Mouse (Mus musculus): Measurements from ENCODE around the gene Aass. TPM values are rescaled to one million over a fixed set of nuclear protein-coding genes. Genes with fewer than 3 reads are reported as not detected.
A peak's percentile ranks its signal among the peaks of the same experiment; 100 is the strongest.
"Not testable (repeated sequence)": the region's sequence is repeated elsewhere in the genome, so short reads cannot be mapped to it uniquely, and the experiment has no call there.

Gene Aass
- polyA plus RNA-seq, 1 experiment from 2014 or later = 0.17 TPM

- Histone ChIP-seq H3K9ac (no peak overlapping the region), H3K4me1 (replicated peaks) (no peaks in the 10 kb centered on the region), H3K4me2 (no peak overlapping the region), H3K27me3 (no peaks in the 10 kb centered on the region), H3K36me3 (no peaks in the 10 kb centered on the region), H3K9me3 (no peaks in the 10 kb centered on the region), H3K27ac (replicated peaks) (no peak overlapping the region), H3K4me3 (no peak overlapping the region)
- WGBS = 79% methylated on average over 6 of the region's 6 CpGs
- no peak for ATAC-seq (ENCODE audit: low read depth)
Observed at GRCm38 (mm10) chr6:23114781-23115180, 18.0 kb downstream of the Aass start.

GRCm38 (mm10) chr6:23107069-23107468 is 25.7 kb downstream of the Aass start:
- Histone ChIP-seq H3K4me2 (no peak overlapping the region), H3K27me3 (no peaks in the 10 kb centered on the region), H3K27ac (replicated peaks) (no peak overlapping the region), H3K4me3 (no peak overlapping the region), H3K9ac (no peak overlapping the region), H3K9me3 (no peaks in the 10 kb centered on the region), H3K4me1 (replicated peaks) (no peaks in the 10 kb centered on the region), H3K36me3 (no peaks in the 10 kb centered on the region)
- ATAC-seq (ENCODE audit: low read depth) = no peak
- WGBS = 92% methylated on average over 4 of the region's 4 CpGs

- H3K4me3 ChIP-seq = no peak overlapping the region
- no peaks in the 10 kb centered on the region for H3K9me3 ChIP-seq
- no peak overlapping the region for H3K9ac ChIP-seq
- H3K36me3 ChIP-seq = no peaks in the 10 kb centered on the region
- no peak overlapping the region for H3K4me2 ChIP-seq
- no peak overlapping the region for H3K27ac ChIP-seq (replicated peaks)
- 71% methylated on average over 4 of the region's 4 CpGs for WGBS
- H3K4me1 ChIP-seq (replicated peaks) = no peaks in the 10 kb centered on the region
- no peaks in the 10 kb centered on the region for H3K27me3 ChIP-seq
- no peak for ATAC-seq (ENCODE audit: low read depth)
Observed at GRCm38 (mm10) chr6:23106373-23106772, 26.4 kb downstream of the Aass start.

DNA sequence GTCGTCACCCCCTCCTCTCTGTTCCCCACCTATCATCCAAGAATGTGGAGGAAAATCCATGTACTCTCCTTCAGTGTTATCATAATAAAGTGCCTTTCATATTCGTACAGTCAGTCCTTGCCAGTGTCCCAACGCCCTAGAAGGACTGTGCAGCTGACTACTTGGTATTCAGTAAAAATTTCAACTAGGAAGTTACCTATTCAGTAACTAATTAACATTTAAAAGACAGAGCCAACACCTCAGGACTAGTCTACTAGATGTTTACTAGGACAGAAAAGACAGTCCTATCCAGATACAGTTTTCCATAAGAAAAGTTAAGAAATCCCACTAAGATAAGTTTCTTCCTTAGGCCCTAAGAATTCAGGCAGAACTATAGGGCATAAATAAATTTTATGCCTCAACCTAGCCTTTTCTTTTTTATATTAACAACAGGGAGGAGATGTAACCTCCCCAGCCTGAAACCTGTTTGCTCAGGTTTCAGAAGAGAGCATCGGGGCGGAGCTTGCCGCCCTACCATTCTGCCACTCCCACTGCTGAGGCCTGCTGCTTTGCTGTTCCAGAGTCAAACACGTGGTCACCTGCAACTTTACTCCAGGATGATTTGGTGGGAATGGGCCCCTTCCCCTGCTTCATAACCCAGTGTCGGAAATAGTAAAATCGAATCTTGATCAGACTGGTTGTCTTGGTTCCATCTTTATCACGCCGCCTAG is 42.3 kb downstream of the Aass start:
- not testable (repeated sequence) for H3K27ac ChIP-seq (replicated peaks); H3K36me3 ChIP-seq; H3K9me3 ChIP-seq; H3K4me1 ChIP-seq (replicated peaks); ATAC-seq (ENCODE audit: low read depth); H3K9ac ChIP-seq; H3K27me3 ChIP-seq; H3K4me2 ChIP-seq; H3K4me3 ChIP-seq
- 91% methylated on average over 11 of the region's 11 CpGs for WGBS

DNA sequence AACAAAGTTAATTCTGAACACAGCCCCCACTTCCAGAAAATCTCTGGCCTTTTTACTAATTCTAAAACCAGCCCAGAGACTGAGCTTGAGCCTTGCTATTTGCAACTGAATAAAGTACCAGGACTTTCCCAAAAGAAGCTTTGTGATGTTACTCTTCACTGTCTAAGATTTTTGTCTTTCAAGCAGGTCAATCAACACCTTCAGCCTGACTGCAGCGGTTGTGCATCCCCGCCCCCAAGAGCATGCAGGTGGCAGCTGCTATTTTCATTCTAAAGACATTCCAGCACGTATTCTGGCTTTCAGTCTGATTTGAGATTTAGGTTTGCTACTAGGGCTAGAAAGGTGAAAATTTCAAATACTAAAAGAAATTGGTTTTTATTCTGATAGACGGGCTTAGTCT is 43.5 kb downstream of the Aass start:
- not testable (repeated sequence) for ATAC-seq (ENCODE audit: low read depth); H3K4me2 ChIP-seq; H3K9me3 ChIP-seq; H3K36me3 ChIP-seq; H3K4me3 ChIP-seq; H3K27me3 ChIP-seq; H3K27ac ChIP-seq (replicated peaks); H3K9ac ChIP-seq; H3K4me1 ChIP-seq (replicated peaks)
- WGBS = 78% methylated on average over 4 of the region's 4 CpGs

- Histone ChIP-seq H3K4me1 (replicated peaks) (no peaks in the 10 kb centered on the region), H3K9ac (no peak overlapping the region), H3K27ac (replicated peaks) (no peak overlapping the region), H3K4me2 (no peak overlapping the region), H3K9me3 (peaks cover 7% of the 10 kb centered on the region; the same call in 1 of the 2 replicates), H3K36me3 (no peaks in the 10 kb centered on the region), H3K4me3 (no peak overlapping the region), H3K27me3 (no peaks in the 10 kb centered on the region)
- 90% methylated on average over 5 of the region's 5 CpGs for WGBS
- no peak for ATAC-seq (ENCODE audit: low read depth)
Observed at GRCm38 (mm10) chr6:23084587-23085421, 48.0 kb downstream of the Aass start.

- 66% methylated on average over 3 of the region's 3 CpGs for WGBS
- no peak overlapping the region for H3K27ac ChIP-seq (replicated peaks)
- no peak overlapping the region for H3K4me2 ChIP-seq
- no peak overlapping the region for H3K4me3 ChIP-seq
- H3K9ac ChIP-seq = no peak overlapping the region
- no peaks in the 10 kb centered on the region for H3K27me3 ChIP-seq
- no peaks in the 10 kb centered on the region for H3K36me3 ChIP-seq
- no peaks in the 10 kb centered on the region for H3K9me3 ChIP-seq
- ATAC-seq (ENCODE audit: low read depth) = no peak
- H3K4me1 ChIP-seq (replicated peaks) = no peaks in the 10 kb centered on the region
Observed at GRCm38 (mm10) chr6:23079991-23080680, 52.6 kb downstream of the Aass start.

- H3K4me2 ChIP-seq = no peak overlapping the region
- no peak overlapping the region for H3K4me3 ChIP-seq
- WGBS = 6% methylated on average over 2 of the region's 2 CpGs
- no peak for ATAC-seq (ENCODE audit: low read depth)
- H3K9ac ChIP-seq = no peak overlapping the region
- H3K27me3 ChIP-seq = no peaks in the 10 kb centered on the region
- no peaks in the 10 kb centered on the region for H3K9me3 ChIP-seq
- H3K4me1 ChIP-seq (replicated peaks) = no peaks in the 10 kb centered on the region
- no peaks in the 10 kb centered on the region for H3K36me3 ChIP-seq
- H3K27ac ChIP-seq (replicated peaks) = no peak overlapping the region
Observed at GRCm38 (mm10) chr6:23078273-23078672, 54.5 kb downstream of the Aass start.

- Histone ChIP-seq H3K36me3 (no peaks in the 10 kb centered on the region), H3K27ac (replicated peaks) (no peak overlapping the region)
- 44% methylated on average over 2 of the region's 2 CpGs for WGBS
Observed at GRCm38 (mm10) chr6:23076060-23076459, 56.7 kb downstream of the Aass start.

GRCm38 (mm10) chr6:23055734-23056133 is 77.1 kb downstream of the Aass start:
- Histone ChIP-seq H3K36me3 (peaks cover 24% of the 10 kb centered on the region), H3K27ac (replicated peaks) (no peak overlapping the region), H3K9me3 (no peaks in the 10 kb centered on the region), H3K4me2 (no peak overlapping the region), H3K4me3 (no peak overlapping the region), H3K27me3 (no peaks in the 10 kb centered on the region), H3K9ac (no peak overlapping the region), H3K4me1 (replicated peaks) (no peaks in the 10 kb centered on the region)
- WGBS = 92% methylated on average over 5 of the region's 5 CpGs
- no peak for ATAC-seq (ENCODE audit: low read depth)

More at GRCm38 (mm10) chr6:23076060-23076459, 56.7 kb downstream of the Aass start:
- no peak overlapping the region for H3K4me2 ChIP-seq
- H3K9me3 ChIP-seq = no peaks in the 10 kb centered on the region
- no peaks in the 10 kb centered on the region for H3K4me1 ChIP-seq (replicated peaks)
- no peak for ATAC-seq (ENCODE audit: low read depth)
- no peaks in the 10 kb centered on the region for H3K27me3 ChIP-seq
- H3K4me3 ChIP-seq = no peak overlapping the region
- no peak overlapping the region for H3K9ac ChIP-seq

DNA sequence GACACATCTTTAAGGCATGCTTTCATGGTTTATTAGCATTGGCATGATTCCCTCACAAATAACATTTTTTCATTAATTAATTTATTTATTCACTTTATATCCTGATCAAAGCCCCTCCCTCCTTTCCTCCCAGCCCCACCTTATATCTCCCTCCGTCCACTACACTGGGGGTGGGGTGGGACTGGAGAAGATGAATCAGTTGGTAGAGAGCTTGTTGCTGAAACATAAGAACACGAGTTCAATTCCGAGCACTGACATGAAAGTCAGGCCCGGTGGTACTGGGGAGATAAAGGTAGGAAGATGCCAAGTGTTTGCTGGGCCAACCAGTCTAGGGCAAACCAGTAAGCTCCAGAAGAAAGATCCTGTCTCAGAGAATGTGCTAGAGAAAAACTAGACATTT is 84.0 kb downstream of the Aass start:
- Histone ChIP-seq H3K36me3 (peaks cover 36% of the 10 kb centered on the region), H3K4me3 (no peak overlapping the region), H3K9ac (no peak overlapping the region), H3K27ac (replicated peaks) (no peak overlapping the region), H3K4me1 (replicated peaks) (no peaks in the 10 kb centered on the region), H3K9me3 (no peaks in the 10 kb centered on the region), H3K4me2 (no peak overlapping the region), H3K27me3 (no peaks in the 10 kb centered on the region)
- 88% methylated on average over 4 of the region's 4 CpGs for WGBS
- no peak for ATAC-seq (ENCODE audit: low read depth)

DNA sequence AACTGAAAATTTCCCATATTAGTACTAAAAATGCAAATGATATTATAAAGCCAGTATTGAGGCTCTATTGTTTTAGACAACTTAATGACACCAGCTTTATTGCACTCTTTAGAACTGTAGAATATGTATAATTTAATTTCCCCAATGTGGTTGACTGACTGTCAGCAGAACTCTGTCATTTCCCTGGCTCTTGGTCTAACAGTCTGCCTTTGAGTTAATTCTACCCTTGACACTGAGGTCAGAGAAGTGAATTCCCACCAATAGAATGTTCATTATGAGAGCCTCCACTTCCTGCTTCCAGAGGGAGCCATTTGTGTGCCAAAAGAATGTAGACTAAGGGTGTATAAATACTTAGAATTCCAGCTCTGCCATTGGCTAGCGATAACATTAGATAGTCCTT is 104.5 kb downstream of the Aass start:
- ATAC-seq (ENCODE audit: low read depth) = 0 out of 2 replicates have a peak, but pooled peaks have one; percentile 32
- Histone ChIP-seq H3K27me3 (no peaks in the 10 kb centered on the region), H3K4me2 (no peak overlapping the region), H3K4me1 (replicated peaks) (no peaks in the 10 kb centered on the region), H3K27ac (replicated peaks) (no peak overlapping the region), H3K9me3 (no peaks in the 10 kb centered on the region), H3K9ac (no peak overlapping the region), H3K4me3 (no peak overlapping the region), H3K36me3 (peaks cover 12% of the 10 kb centered on the region; the same call in 1 of the 2 replicates)
- WGBS = 65% methylated on average over 1 of the region's 1 CpGs

All from neural tube, embryonic 13.5 days (tissue).